Mouse (Mus musculus): ENCODE measurements around the gene Rai14.

The Rai14 gene

GRCm38 (mm10) chr15:10648372-10649109 lies 65.9 kb downstream of the Rai14 start:
- ATAC-seq (ENCODE audit: low TSS enrichment) = 0 out of 2 replicates have a peak, but pooled peaks have one; percentile 47

- ATAC-seq (ENCODE audit: low TSS enrichment) = no peak
Measured at GRCm38 (mm10) chr15:10646297-10646696, 68.1 kb downstream of the Rai14 start.

GRCm38 (mm10) chr15:10645101-10645500 lies 69.3 kb downstream of the Rai14 start:
- no peak for ATAC-seq (ENCODE audit: low TSS enrichment)

- ATAC-seq (ENCODE audit: low TSS enrichment) = no peak
Measured at GRCm38 (mm10) chr15:10643819-10644218, 70.6 kb downstream of the Rai14 start.

GRCm38 (mm10) chr15:10643224-10643623 lies 71.2 kb downstream of the Rai14 start:
- ATAC-seq (ENCODE audit: low TSS enrichment) = no peak

- no peak for ATAC-seq (ENCODE audit: low TSS enrichment)
Measured at GRCm38 (mm10) chr15:10642419-10642818, 72.0 kb downstream of the Rai14 start.

- ATAC-seq (ENCODE audit: low TSS enrichment) = no peak
Measured at GRCm38 (mm10) chr15:10640721-10641120, 73.7 kb downstream of the Rai14 start.

- no peak for ATAC-seq (ENCODE audit: low TSS enrichment)
Measured at GRCm38 (mm10) chr15:10637251-10637793, 77.1 kb downstream of the Rai14 start.

GRCm38 (mm10) chr15:10636844-10637243 lies 77.6 kb downstream of the Rai14 start:
- no peak for ATAC-seq (ENCODE audit: low TSS enrichment)

- ATAC-seq (ENCODE audit: low TSS enrichment) = no peak
Measured at GRCm38 (mm10) chr15:10635121-10635520, 79.3 kb downstream of the Rai14 start.

GRCm38 (mm10) chr15:10634176-10634575 lies 80.2 kb downstream of the Rai14 start:
- ATAC-seq (ENCODE audit: low TSS enrichment) = no peak

GRCm38 (mm10) chr15:10633381-10633780 lies 81.0 kb downstream of the Rai14 start:
- ATAC-seq (ENCODE audit: low TSS enrichment) = no peak

GRCm38 (mm10) chr15:10632581-10632980 lies 81.8 kb downstream of the Rai14 start:
- ATAC-seq (ENCODE audit: low TSS enrichment) = no peak

GRCm38 (mm10) chr15:10632060-10632459 lies 82.4 kb downstream of the Rai14 start:
- peak; percentile 85 for ATAC-seq (ENCODE audit: low TSS enrichment)

GRCm38 (mm10) chr15:10631541-10631940 lies 82.9 kb downstream of the Rai14 start:
- no peak for ATAC-seq (ENCODE audit: low TSS enrichment)

- ATAC-seq (ENCODE audit: low TSS enrichment) = no peak
Measured at GRCm38 (mm10) chr15:10628980-10629346, 85.5 kb downstream of the Rai14 start.

GRCm38 (mm10) chr15:10628131-10628979 lies 86.1 kb downstream of the Rai14 start:
- no peak for ATAC-seq (ENCODE audit: low TSS enrichment)

GRCm38 (mm10) chr15:10623571-10624227 lies 90.7 kb downstream of the Rai14 start:
- ATAC-seq (ENCODE audit: low TSS enrichment) = no peak

- peak; percentile 98 for ATAC-seq (ENCODE audit: low TSS enrichment)
Measured at GRCm38 (mm10) chr15:10621194-10621593, 93.2 kb downstream of the Rai14 start.

- ATAC-seq (ENCODE audit: low TSS enrichment) = no peak
Measured at GRCm38 (mm10) chr15:10619678-10620077, 94.7 kb downstream of the Rai14 start.

- no peak for ATAC-seq (ENCODE audit: low TSS enrichment)
Measured at GRCm38 (mm10) chr15:10618276-10618675, 96.1 kb downstream of the Rai14 start.

- ATAC-seq (ENCODE audit: low TSS enrichment) = no peak
Measured at GRCm38 (mm10) chr15:10616001-10616400, 98.4 kb downstream of the Rai14 start.

All from frontal cortex, adult (tissue).